Mouse (Mus musculus) hindbrain, embryonic 14.5 days (tissue): ENCODE data around the gene Adgrg3. TPM values are rescaled to one million over a fixed set of nuclear protein-coding genes. Genes with fewer than 3 reads are reported as not detected.
A peak's percentile ranks its signal among the peaks of the same experiment; 100 is the strongest.

Experiments used
- ATAC-seq: fragments of 200-750 bp; cut with Nextera tagmentation; 2 replicates; pipeline ENCODE4 v1.8.0; 2017; ENCODE audit warnings: moderate number of reproducible peaks, mild to moderate bottlenecking, moderate TSS enrichment, moderate library complexity; ENCODE audit not compliant: low FRiP score
- DNase-seq: peaks from one replicate; pipeline ENCODE4 v3.0.0-alpha.2; 2015; ENCODE audit warnings: low spot score
- H3K27ac ChIP-seq: fragments of 300-500 bp; sonication (generic); 2 replicates; pipeline ENCODE4 v1.5.1; 2014; ENCODE audit warnings: mild to moderate bottlenecking, moderate library complexity
- H3K27me3 ChIP-seq: fragments of 300-500 bp; sonication (generic); 2 replicates; pipeline ENCODE4 v1.6.1; 2014; ENCODE audit warnings: mild to moderate bottlenecking, low read length, mixed read lengths; ENCODE audit not compliant: control insufficient read depth, insufficient read depth
- H3K36me3 ChIP-seq: fragments of 300-500 bp; sonication (generic); replicated peaks from 2 replicates; pipeline ENCODE4 v1.6.1; 2014; ENCODE audit not compliant: control insufficient read depth, insufficient read depth
- H3K4me1 ChIP-seq: fragments of 300-500 bp; sonication (generic); replicated peaks from 2 replicates; pipeline ENCODE4 v1.6.1; 2014; ENCODE audit warnings: antibody characterized with exemption, low read length, mixed read lengths; ENCODE audit not compliant: control insufficient read depth, insufficient read depth
- H3K4me2 ChIP-seq: fragments of 300-500 bp; sonication (generic); replicated peaks from 2 replicates; pipeline ENCODE4 v1.6.1; 2014; ENCODE audit warnings: mild to moderate bottlenecking, moderate library complexity
- H3K4me3 ChIP-seq: fragments of 300-500 bp; sonication (generic); replicated peaks from 2 replicates; pipeline ENCODE4 v1.5.1; 2014; ENCODE audit warnings: mild to moderate bottlenecking, low read length
- H3K9ac ChIP-seq: fragments of 300-500 bp; sonication (generic); 2 replicates; pipeline ENCODE4 v1.6.1; 2014
- H3K9me3 ChIP-seq: fragments of 300-500 bp; sonication (generic); 2 replicates; pipeline ENCODE4 v1.6.1; 2016; ENCODE audit warnings: low read length; ENCODE audit not compliant: control insufficient read depth
- WGBS: fragments of 180-500 bp; shearing (Covaris S2); extraction: QIAGEN DNeasy Blood & Tissue Kit; methylation state at CpG from one replicate; pipeline ENCODE4 v1.1.7; 2014; 5-methylcytosine and 5-hydroxymethylcytosine counted together
- polyA plus RNA-seq: library from polyadenylated mRNA; unstranded; fragments of >200 nt; fragmentation: Nextera tagmentation; extraction: Ambion mirVana; gene quantifications from 2 replicates; pipeline ENCODE4 v1.2.1, GENCODE M21; 2014

Gene Adgrg3
- polyA plus RNA-seq, 1 experiment from 2014 or later, result 1.2 TPM

DNA sequence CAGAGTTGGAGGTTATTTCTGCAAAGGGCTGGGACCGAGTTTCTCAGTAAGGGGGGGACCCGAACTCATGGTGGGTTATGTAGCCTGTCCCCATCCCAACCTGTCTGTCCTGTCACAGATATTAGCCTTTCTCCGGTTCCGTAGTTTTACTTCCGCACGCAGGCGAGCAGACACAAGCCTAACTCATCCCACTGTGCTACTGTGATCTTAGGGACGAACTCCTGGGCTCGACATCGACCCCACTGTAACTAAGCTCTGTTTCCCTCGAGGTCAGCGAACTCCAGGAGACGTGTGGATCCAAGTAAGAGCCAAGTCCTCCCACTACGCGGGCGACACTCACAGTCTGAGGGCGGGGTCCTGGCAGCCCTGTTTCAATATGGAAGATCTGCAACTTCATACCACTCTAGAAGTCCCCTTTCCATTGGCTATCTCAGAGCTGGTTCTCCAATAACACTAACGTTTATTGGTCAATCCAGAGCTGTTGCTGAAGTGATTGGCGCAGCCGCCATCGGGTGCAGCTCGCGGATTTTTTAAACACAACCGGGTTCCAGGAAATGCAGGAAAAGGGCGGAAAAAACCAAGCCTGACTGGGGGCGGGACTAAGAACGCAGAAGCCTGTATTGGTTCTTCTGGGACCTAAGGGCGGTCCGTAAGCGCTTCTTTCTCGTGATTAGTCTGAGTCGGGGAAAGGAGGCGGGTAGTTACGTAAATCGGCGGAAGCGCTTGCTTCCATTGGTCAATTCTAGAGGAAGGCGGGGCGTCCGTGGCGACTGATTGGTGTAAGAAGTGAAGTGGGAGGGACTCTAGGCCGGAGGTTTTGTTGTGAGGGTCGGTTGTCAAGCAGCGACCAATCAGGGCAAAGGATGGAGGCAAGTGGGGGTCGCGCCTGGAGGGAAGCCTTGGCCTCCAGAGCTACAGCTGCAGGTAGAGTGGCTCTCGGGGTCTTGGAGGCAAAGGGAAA is 63.2 kb downstream of the Adgrg3 start, which contains the start of gene Katnb1:
Gene Katnb1 (plus strand): TSS at position 806 of the 961 bp plus-strand sequence.
- ATAC-seq (peak; percentile 98), DNase-seq (peak; percentile 99)
- Histone ChIP-seq H3K4me3 (peak within 1 kb of the TSS; percentile 79), H3K4me2 (peak within 1 kb of the TSS; percentile 90), H3K27me3 (no peaks in the 10 kb centered on the region), H3K9ac (peak within 1 kb of the TSS; percentile 84), H3K9me3 (no peaks in the 10 kb centered on the region), H3K36me3 (peaks cover 22% of the 10 kb centered on the region), H3K4me1 (peaks cover 14% of the 10 kb centered on the region), H3K27ac (peak within 1 kb of the TSS; percentile 69)
- under 1% methylated on average over 47 of the region's 47 CpGs for WGBS

DNA sequence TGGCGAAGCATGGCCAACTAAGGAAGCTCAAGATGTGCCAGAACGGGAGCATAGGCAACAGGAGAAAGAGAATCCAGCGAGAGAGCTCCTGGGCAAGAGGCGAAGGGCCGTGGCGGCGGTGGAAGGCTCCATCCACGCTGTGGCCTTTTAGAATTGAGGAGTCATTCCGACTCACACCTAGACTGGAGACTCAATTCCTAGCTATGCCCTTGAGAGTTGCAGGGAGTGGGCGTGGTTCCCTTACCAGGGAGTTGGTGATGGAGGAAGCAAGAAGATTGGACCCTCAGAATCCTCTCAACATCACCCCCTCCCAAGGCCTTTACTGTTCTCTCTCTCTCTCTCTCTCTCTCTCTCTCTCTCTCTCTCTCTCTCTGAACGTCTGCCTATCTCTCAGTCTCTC is 64.2 kb downstream of the Adgrg3 start:
- ATAC-seq, result no peak

DNA sequence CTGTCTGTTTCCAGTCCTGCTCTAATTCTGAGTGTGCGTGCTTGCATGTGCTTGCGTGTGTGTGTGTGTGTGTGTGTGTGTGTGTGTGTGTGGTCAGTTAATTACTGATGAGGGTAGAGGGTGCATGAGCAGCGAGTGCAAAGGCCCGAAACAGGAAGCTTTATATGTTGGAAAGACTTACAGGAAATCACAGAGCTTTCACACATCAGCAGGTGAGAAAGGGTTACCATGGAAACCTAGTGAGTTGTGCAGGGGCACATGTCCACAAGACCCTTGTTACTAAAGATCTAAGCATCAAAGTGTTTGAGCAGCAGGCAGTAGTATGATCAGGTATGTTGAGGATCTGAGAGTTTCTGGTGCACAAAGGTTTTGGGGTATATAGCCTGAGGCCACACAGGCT is 66.8 kb downstream of the Adgrg3 start:
- no peak for ATAC-seq
- no peak overlapping the region for H3K27ac ChIP-seq
- H3K9me3 ChIP-seq, result no peaks in the 10 kb centered on the region
- WGBS, result 85% methylated on average over 4 of the region's 4 CpGs
- DNase-seq, result no peak
- H3K4me3 ChIP-seq, result no peak overlapping the region
- peaks cover 52% of the 10 kb centered on the region for H3K36me3 ChIP-seq
- peaks cover 14% of the 10 kb centered on the region for H3K4me1 ChIP-seq
- H3K9ac ChIP-seq, result no peak overlapping the region
- H3K4me2 ChIP-seq, result no peak overlapping the region
- no peaks in the 10 kb centered on the region for H3K27me3 ChIP-seq

More for the DNA sequence above, 64.2 kb downstream of the Adgrg3 start:
- Histone ChIP-seq H3K9me3 (no peaks in the 10 kb centered on the region), H3K4me3 (peak overlapping the region; percentile 79), H3K9ac (peak overlapping the region; percentile 84), H3K27me3 (no peaks in the 10 kb centered on the region), H3K36me3 (peaks cover 27% of the 10 kb centered on the region), H3K27ac (peak overlapping the region; percentile 58), H3K4me2 (peak overlapping the region; percentile 90), H3K4me1 (peaks cover 14% of the 10 kb centered on the region)
- WGBS, result 10% methylated on average over 11 of the region's 11 CpGs
- no peak for DNase-seq

DNA sequence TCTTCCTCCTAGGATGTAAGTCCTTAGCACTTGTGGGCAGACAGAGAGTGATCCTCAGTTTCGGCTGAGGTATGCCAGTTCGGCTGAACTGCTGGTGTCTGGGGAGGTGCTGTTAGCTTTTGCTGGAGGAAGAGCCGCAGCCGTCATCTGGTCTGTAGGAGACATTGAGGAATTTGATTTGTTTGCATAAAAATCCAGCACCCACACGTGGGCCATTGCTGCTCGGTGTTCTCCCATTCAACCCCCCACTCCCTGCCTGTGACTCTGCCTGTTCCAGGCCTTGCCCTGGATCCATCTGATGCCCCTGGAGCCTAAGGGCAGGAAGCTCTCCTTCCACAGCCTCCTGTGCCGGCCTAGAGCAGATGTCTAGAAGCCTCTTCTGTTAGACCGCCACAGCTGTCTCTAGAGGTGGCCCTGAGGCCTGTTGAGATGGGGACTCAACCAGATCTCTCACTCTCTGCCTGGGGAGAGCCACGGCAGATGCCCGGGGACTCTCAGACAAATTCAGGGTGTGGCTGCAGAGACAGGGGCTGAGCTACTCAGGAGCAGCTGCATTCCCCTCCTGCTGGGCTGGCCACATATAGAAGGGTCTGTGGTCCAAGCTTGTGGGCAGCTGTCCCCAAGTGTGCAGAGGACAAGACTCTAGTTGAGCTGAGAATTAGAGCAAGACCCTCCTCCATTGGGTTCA is 67.4 kb downstream of the Adgrg3 start:
- ATAC-seq, result no peak
- 88% methylated on average over 10 of the region's 10 CpGs for WGBS
- H3K4me2 ChIP-seq, result no peak overlapping the region

DNA sequence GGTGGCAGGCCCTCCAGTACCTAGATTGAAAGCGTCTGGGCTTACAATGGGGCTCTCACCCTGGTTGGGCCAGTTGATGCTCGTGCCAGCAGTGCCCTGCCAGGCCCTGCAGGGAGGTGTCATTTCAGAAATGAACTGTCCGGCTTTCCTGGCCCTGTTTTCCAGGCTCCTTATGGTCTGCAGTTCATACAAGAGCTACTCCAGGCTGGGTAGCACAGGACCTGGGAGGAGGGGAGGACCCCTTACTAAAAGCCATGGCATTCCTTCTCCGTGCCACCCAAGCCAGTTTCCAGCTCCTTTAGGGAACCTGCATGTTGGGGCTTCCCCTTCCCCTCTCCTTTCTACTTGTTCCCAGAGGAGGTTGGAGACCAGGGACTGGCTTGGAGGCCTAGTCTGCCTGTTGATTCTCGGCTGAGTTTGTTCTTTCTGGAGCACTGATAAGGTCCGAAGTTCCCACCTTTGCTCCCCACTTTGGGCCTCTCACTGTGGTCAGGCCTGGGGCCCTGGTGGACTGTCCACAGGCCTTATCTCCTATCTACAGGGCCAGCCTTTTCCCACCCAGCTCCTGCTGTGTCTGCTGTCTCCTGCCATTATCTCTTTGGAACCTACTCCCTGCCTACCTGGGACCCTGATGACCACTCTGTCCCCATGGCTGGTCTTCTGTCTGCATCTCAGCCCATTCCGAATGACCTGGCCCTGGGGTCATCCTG is 68.1 kb downstream of the Adgrg3 start:
- Histone ChIP-seq H3K4me3 (no peak overlapping the region), H3K27ac (no peak overlapping the region), H3K4me1 (peaks cover 9% of the 10 kb centered on the region), H3K9me3 (no peaks in the 10 kb centered on the region), H3K9ac (no peak overlapping the region), H3K27me3 (no peaks in the 10 kb centered on the region), H3K4me2 (no peak overlapping the region), H3K36me3 (peaks cover 63% of the 10 kb centered on the region)
- 94% methylated on average over 7 of the region's 7 CpGs for WGBS
- ATAC-seq (no peak), DNase-seq (no peak)

More for the DNA sequence above, 67.4 kb downstream of the Adgrg3 start:
- DNase-seq, result no peak
- H3K36me3 ChIP-seq, result peaks cover 56% of the 10 kb centered on the region
- H3K9me3 ChIP-seq, result no peaks in the 10 kb centered on the region
- H3K27ac ChIP-seq, result no peak overlapping the region
- peaks cover 13% of the 10 kb centered on the region for H3K4me1 ChIP-seq
- no peak overlapping the region for H3K4me3 ChIP-seq
- H3K27me3 ChIP-seq, result no peaks in the 10 kb centered on the region
- H3K9ac ChIP-seq, result no peak overlapping the region

DNA sequence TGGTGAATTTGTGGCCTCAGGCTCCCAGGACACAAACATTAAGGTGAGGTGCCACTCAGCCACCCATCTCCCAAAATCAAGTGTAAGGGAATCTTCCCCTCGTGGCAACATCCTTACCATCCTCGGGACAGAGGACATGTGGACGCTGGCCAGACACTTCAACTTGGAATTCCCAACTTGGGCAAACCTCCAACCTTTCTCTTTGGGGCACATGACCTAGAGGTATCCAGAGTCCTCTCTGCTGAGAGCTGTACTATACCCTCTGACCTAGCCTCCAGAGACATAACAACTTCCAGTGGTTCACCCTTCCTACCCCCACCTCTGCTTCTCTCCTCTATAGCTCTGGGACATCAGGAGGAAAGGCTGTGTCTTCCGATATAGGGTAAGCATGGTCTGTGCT is 76.1 kb downstream of the Adgrg3 start:
- DNase-seq (no peak), ATAC-seq (no peak)
- Histone ChIP-seq H3K4me1 (no peaks in the 10 kb centered on the region), H3K4me3 (no peak overlapping the region), H3K36me3 (peaks cover 97% of the 10 kb centered on the region), H3K27ac (no peak overlapping the region), H3K9me3 (no peaks in the 10 kb centered on the region), H3K27me3 (no peaks in the 10 kb centered on the region), H3K4me2 (no peak overlapping the region), H3K9ac (no peak overlapping the region)
- WGBS, result 92% methylated on average over 4 of the region's 4 CpGs

Other genes starting within 250 kb of the Adgrg3 start
- gene Cx3cl1, start 245.7 kb upstream of the Adgrg3 start, polyA plus RNA-seq, result 32.6 and 42.0 TPM in 2 replicates
- 0.46 and 1.3 TPM in 2 replicates for gene Ccl17, start 207.2 kb upstream of the Adgrg3 start, polyA plus RNA-seq
- 59.1 and 59.8 TPM in 2 replicates for gene Coq9, start 179.4 kb upstream of the Adgrg3 start, polyA plus RNA-seq
- gene Ciapin1, start 179.3 kb upstream of the Adgrg3 start, polyA plus RNA-seq, result 151 and 171 TPM in 2 replicates
- 111 TPM in 2 replicates for gene Polr2c, start 160.2 kb upstream of the Adgrg3 start, polyA plus RNA-seq
- gene Dok4, start 141.4 kb upstream of the Adgrg3 start, polyA plus RNA-seq, result 65.2 and 68.7 TPM in 2 replicates
- 7.1 and 9.0 TPM in 2 replicates for gene Ccdc102a, start 99.6 kb upstream of the Adgrg3 start, polyA plus RNA-seq
- 0.23 and 0.27 TPM in 2 replicates for gene Adgrg5, start 94.0 kb upstream of the Adgrg3 start, polyA plus RNA-seq
- 115 and 123 TPM in 2 replicates for gene Adgrg1, start 42.9 kb upstream of the Adgrg3 start, polyA plus RNA-seq
- 1.8 and 2.3 TPM in 2 replicates for gene Drc7, start 37.4 kb downstream of the Adgrg3 start, polyA plus RNA-seq
- 36.6 and 39.2 TPM in 2 replicates for gene Katnb1, start 63.5 kb downstream of the Adgrg3 start, polyA plus RNA-seq
- 22.0 and 24.2 TPM in 2 replicates for gene Kifc3, start 185.1 kb downstream of the Adgrg3 start, polyA plus RNA-seq